Mouse (Mus musculus) liver, embryonic 12.5 days (tissue): Measurements from ENCODE around the gene Hmg20a. TPM values are rescaled to one million over a fixed set of nuclear protein-coding genes. Genes with fewer than 3 reads are reported as not detected.

ENCODE experiments used
- polyA plus RNA-seq: library from polyadenylated mRNA; unstranded; fragments of >200 nt; fragmentation: Nextera tagmentation; extraction: Ambion mirVana; gene quantifications from 2 replicates; pipeline ENCODE4 v1.2.1, GENCODE M21; 2016

Gene Hmg20a
- polyA plus RNA-seq, 1 experiment from 2014 or later, result 22.2 TPM

Other genes starting within 250 kb of the Hmg20a start
- gene Peak1, start 542 bp upstream of the Hmg20a start, polyA plus RNA-seq, result 5.4 and 5.7 TPM in 2 replicates